Mouse (Mus musculus): Measurements from ENCODE around the gene Fbxo27. TPM values are rescaled to one million over a fixed set of nuclear protein-coding genes. Genes with fewer than 3 reads are reported as not detected.

Gene Fbxo27
- polyA plus RNA-seq, 1 experiment from 2014 or later, result 1.7 TPM

GRCm38 (mm10) chr7:28720753-28721537, 28.3 kb downstream of the Fbxo27 start:
- DNase-seq (ENCODE audit: low spot score), result no peak

GRCm38 (mm10) chr7:28722079-28722478, 29.4 kb downstream of the Fbxo27 start:
- H3K27me3 ChIP-seq (ENCODE audit: control insufficient read depth, insufficient read depth, low read length), result no peaks in the 10 kb centered on the region
- H3K4me1 ChIP-seq (replicated peaks; ENCODE audit: control insufficient read depth, insufficient read depth), result no peaks in the 10 kb centered on the region
- H3K36me3 ChIP-seq (ENCODE audit: control insufficient read depth, insufficient read depth, low read length), result no peaks in the 10 kb centered on the region
- H3K9ac ChIP-seq (ENCODE audit: low read length), result no peak overlapping the region
- H3K4me2 ChIP-seq (replicated peaks; ENCODE audit: low read depth), result no peak overlapping the region
- DNase-seq (ENCODE audit: low spot score) (no peak), ATAC-seq (ENCODE audit: low FRiP score, low TSS enrichment) (no peak)
- no peak overlapping the region for H3K4me3 ChIP-seq (ENCODE audit: low read depth, low read length)
- WGBS, result 92% methylated on average over 7 of the region's 7 CpGs
- TF ChIP-seq CTCF (IDR thresholded peaks at IDR 0.05; ENCODE audit: low read depth) (peak; percentile 51), EP300 (optimal IDR thresholded peaks at IDR 0.05) (no peak)
- no peaks in the 10 kb centered on the region for H3K9me3 ChIP-seq (ENCODE audit: control insufficient read depth, low read length)
- H3K27ac ChIP-seq (replicated peaks), result no peak overlapping the region

More at GRCm38 (mm10) chr7:28720753-28721537, 28.3 kb downstream of the Fbxo27 start:
- TF ChIP-seq EP300 (optimal IDR thresholded peaks at IDR 0.05), result no peak
- TF ChIP-seq CTCF (IDR thresholded peaks at IDR 0.05; ENCODE audit: low read depth), result no peak
- ATAC-seq (ENCODE audit: low FRiP score, low TSS enrichment), result no peak
- H3K4me3 ChIP-seq (ENCODE audit: low read depth, low read length), result no peak overlapping the region
- H3K4me2 ChIP-seq (replicated peaks; ENCODE audit: low read depth), result no peak overlapping the region
- no peak overlapping the region for H3K27ac ChIP-seq (replicated peaks)
- WGBS, result 62% methylated on average over 3 of the region's 3 CpGs
- no peak overlapping the region for H3K9ac ChIP-seq (ENCODE audit: low read length)
- no peaks in the 10 kb centered on the region for H3K9me3 ChIP-seq (ENCODE audit: control insufficient read depth, low read length)
- no peaks in the 10 kb centered on the region for H3K27me3 ChIP-seq (ENCODE audit: control insufficient read depth, insufficient read depth, low read length)
- no peaks in the 10 kb centered on the region for H3K4me1 ChIP-seq (replicated peaks; ENCODE audit: control insufficient read depth, insufficient read depth)
- H3K36me3 ChIP-seq (ENCODE audit: control insufficient read depth, insufficient read depth, low read length), result no peaks in the 10 kb centered on the region

GRCm38 (mm10) chr7:28724613-28725012, 32.0 kb downstream of the Fbxo27 start:
- no peak overlapping the region for H3K27ac ChIP-seq (replicated peaks)
- no peak overlapping the region for H3K4me3 ChIP-seq (ENCODE audit: low read depth, low read length)
- TF ChIP-seq CTCF (IDR thresholded peaks at IDR 0.05; ENCODE audit: low read depth) (no peak), EP300 (optimal IDR thresholded peaks at IDR 0.05) (no peak)
- H3K36me3 ChIP-seq (ENCODE audit: control insufficient read depth, insufficient read depth, low read length), result no peaks in the 10 kb centered on the region
- ATAC-seq (ENCODE audit: low FRiP score, low TSS enrichment) (no peak), DNase-seq (ENCODE audit: low spot score) (no peak)
- H3K4me2 ChIP-seq (replicated peaks; ENCODE audit: low read depth), result no peak overlapping the region
- no peaks in the 10 kb centered on the region for H3K9me3 ChIP-seq (ENCODE audit: control insufficient read depth, low read length)
- no peak overlapping the region for H3K9ac ChIP-seq (ENCODE audit: low read length)
- no peaks in the 10 kb centered on the region for H3K27me3 ChIP-seq (ENCODE audit: control insufficient read depth, insufficient read depth, low read length)
- H3K4me1 ChIP-seq (replicated peaks; ENCODE audit: control insufficient read depth, insufficient read depth), result no peaks in the 10 kb centered on the region
- 89% methylated on average over 2 of the region's 2 CpGs for WGBS

GRCm38 (mm10) chr7:28726600-28726999, 34.0 kb downstream of the Fbxo27 start:
- peak; percentile 85 for DNase-seq (ENCODE audit: low spot score)
- no peak overlapping the region for H3K9ac ChIP-seq (ENCODE audit: low read length)
- H3K4me3 ChIP-seq (ENCODE audit: low read depth, low read length), result no peak overlapping the region
- no peaks in the 10 kb centered on the region for H3K36me3 ChIP-seq (ENCODE audit: control insufficient read depth, insufficient read depth, low read length)
- TF ChIP-seq CTCF (IDR thresholded peaks at IDR 0.05; ENCODE audit: low read depth) (peak; percentile 97), EP300 (optimal IDR thresholded peaks at IDR 0.05) (no peak)
- H3K4me1 ChIP-seq (replicated peaks; ENCODE audit: control insufficient read depth, insufficient read depth), result no peaks in the 10 kb centered on the region
- ATAC-seq (ENCODE audit: low FRiP score, low TSS enrichment), result peak; percentile 77
- H3K27me3 ChIP-seq (ENCODE audit: control insufficient read depth, insufficient read depth, low read length), result no peaks in the 10 kb centered on the region
- H3K27ac ChIP-seq (replicated peaks), result no peak overlapping the region
- H3K9me3 ChIP-seq (ENCODE audit: control insufficient read depth, low read length), result no peaks in the 10 kb centered on the region
- 8% methylated on average over 14 of the region's 14 CpGs for WGBS
- H3K4me2 ChIP-seq (replicated peaks; ENCODE audit: low read depth), result no peak overlapping the region

GRCm38 (mm10) chr7:28727649-28728340, 35.1 kb downstream of the Fbxo27 start:
- ATAC-seq (ENCODE audit: low FRiP score, low TSS enrichment), result 0 out of 2 replicates have a peak, but pooled peaks have one; percentile 27
- DNase-seq (ENCODE audit: low spot score), result peak; percentile 33

More at GRCm38 (mm10) chr7:28727649-28728340, 35.1 kb downstream of the Fbxo27 start:
- Histone ChIP-seq H3K9me3 (ENCODE audit: control insufficient read depth, low read length) (no peaks in the 10 kb centered on the region), H3K4me2 (replicated peaks; ENCODE audit: low read depth) (no peak overlapping the region), H3K36me3 (ENCODE audit: control insufficient read depth, insufficient read depth, low read length) (no peaks in the 10 kb centered on the region), H3K4me1 (replicated peaks; ENCODE audit: control insufficient read depth, insufficient read depth) (peaks cover 4% of the 10 kb centered on the region; the same call in 1 of the 2 replicates), H3K9ac (ENCODE audit: low read length) (no peak overlapping the region), H3K4me3 (ENCODE audit: low read depth, low read length) (no peak overlapping the region), H3K27ac (replicated peaks) (no peak overlapping the region), H3K27me3 (ENCODE audit: control insufficient read depth, insufficient read depth, low read length) (no peaks in the 10 kb centered on the region)
- peak; percentile 62 for TF ChIP-seq CTCF (IDR thresholded peaks at IDR 0.05; ENCODE audit: low read depth)
- no peak for TF ChIP-seq EP300 (optimal IDR thresholded peaks at IDR 0.05)
- WGBS, result 59% methylated on average over 10 of the region's 10 CpGs

All from stomach, postnatal 0 days (tissue).